Mouse (Mus musculus) hindbrain, embryonic 14.5 days (tissue): ENCODE results near the gene Arl9. TPM values are rescaled to one million over a fixed set of nuclear protein-coding genes. Genes with fewer than 3 reads are reported as not detected.

Source experiments
- ATAC-seq: fragments of 200-750 bp; cut with Nextera tagmentation; 2 replicates; pipeline ENCODE4 v1.8.0; 2017; ENCODE audit warnings: moderate number of reproducible peaks, mild to moderate bottlenecking, moderate TSS enrichment, moderate library complexity; ENCODE audit not compliant: low FRiP score
- DNase-seq: peaks from one replicate; pipeline ENCODE4 v3.0.0-alpha.2; 2015; ENCODE audit warnings: low spot score
- H3K27ac ChIP-seq: fragments of 300-500 bp; sonication (generic); 2 replicates; pipeline ENCODE4 v1.5.1; 2014; ENCODE audit warnings: mild to moderate bottlenecking, moderate library complexity
- H3K27me3 ChIP-seq: fragments of 300-500 bp; sonication (generic); 2 replicates; pipeline ENCODE4 v1.6.1; 2014; ENCODE audit warnings: mild to moderate bottlenecking, low read length, mixed read lengths; ENCODE audit not compliant: control insufficient read depth, insufficient read depth
- H3K36me3 ChIP-seq: fragments of 300-500 bp; sonication (generic); replicated peaks from 2 replicates; pipeline ENCODE4 v1.6.1; 2014; ENCODE audit not compliant: control insufficient read depth, insufficient read depth
- H3K4me1 ChIP-seq: fragments of 300-500 bp; sonication (generic); replicated peaks from 2 replicates; pipeline ENCODE4 v1.6.1; 2014; ENCODE audit warnings: antibody characterized with exemption, low read length, mixed read lengths; ENCODE audit not compliant: control insufficient read depth, insufficient read depth
- H3K4me2 ChIP-seq: fragments of 300-500 bp; sonication (generic); replicated peaks from 2 replicates; pipeline ENCODE4 v1.6.1; 2014; ENCODE audit warnings: mild to moderate bottlenecking, moderate library complexity
- H3K4me3 ChIP-seq: fragments of 300-500 bp; sonication (generic); replicated peaks from 2 replicates; pipeline ENCODE4 v1.5.1; 2014; ENCODE audit warnings: mild to moderate bottlenecking, low read length
- H3K9ac ChIP-seq: fragments of 300-500 bp; sonication (generic); 2 replicates; pipeline ENCODE4 v1.6.1; 2014
- H3K9me3 ChIP-seq: fragments of 300-500 bp; sonication (generic); 2 replicates; pipeline ENCODE4 v1.6.1; 2016; ENCODE audit warnings: low read length; ENCODE audit not compliant: control insufficient read depth
- WGBS: fragments of 180-500 bp; shearing (Covaris S2); extraction: QIAGEN DNeasy Blood & Tissue Kit; methylation state at CpG from one replicate; pipeline ENCODE4 v1.1.7; 2014; 5-methylcytosine and 5-hydroxymethylcytosine counted together
- polyA plus RNA-seq: library from polyadenylated mRNA; unstranded; fragments of >200 nt; fragmentation: Nextera tagmentation; extraction: Ambion mirVana; gene quantifications from 2 replicates; pipeline ENCODE4 v1.2.1, GENCODE M21; 2014

Gene Arl9
- polyA plus RNA-seq, 1 experiment from 2014 or later, result not detected

DNA sequence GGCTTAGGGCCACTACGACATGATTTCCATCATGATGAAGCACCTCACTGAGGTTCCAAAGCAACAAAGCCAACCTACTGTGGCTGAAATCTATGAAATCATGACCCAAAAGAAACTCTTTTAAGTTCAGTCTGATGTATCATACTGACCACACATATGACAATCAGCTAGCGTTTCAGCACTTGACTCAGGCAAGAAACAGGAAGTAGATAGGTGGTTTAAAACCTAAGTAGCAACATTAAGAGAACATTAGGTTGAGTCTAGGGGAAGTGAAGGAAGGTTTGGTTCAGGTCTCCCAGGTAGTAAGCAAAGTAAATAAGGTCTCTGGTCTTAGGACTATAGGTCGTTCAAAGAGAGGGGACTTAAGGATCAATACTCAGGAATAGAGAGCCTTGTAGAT, 30.4 kb upstream of the Arl9 start:
- peaks cover 24% of the 10 kb centered on the region for H3K36me3 ChIP-seq
- H3K4me2 ChIP-seq, result peak overlapping the region; percentile 77
- H3K9ac ChIP-seq, result no peak overlapping the region; the same call in 1 of the 2 replicates
- H3K27ac ChIP-seq, result no peak overlapping the region
- H3K4me1 ChIP-seq, result peaks cover 15% of the 10 kb centered on the region
- H3K27me3 ChIP-seq, result no peaks in the 10 kb centered on the region
- peak overlapping the region; percentile 81 for H3K4me3 ChIP-seq
- ATAC-seq (no peak), DNase-seq (no peak)
- 62% methylated on average over 3 of the region's 3 CpGs for WGBS
- no peaks in the 10 kb centered on the region for H3K9me3 ChIP-seq

DNA sequence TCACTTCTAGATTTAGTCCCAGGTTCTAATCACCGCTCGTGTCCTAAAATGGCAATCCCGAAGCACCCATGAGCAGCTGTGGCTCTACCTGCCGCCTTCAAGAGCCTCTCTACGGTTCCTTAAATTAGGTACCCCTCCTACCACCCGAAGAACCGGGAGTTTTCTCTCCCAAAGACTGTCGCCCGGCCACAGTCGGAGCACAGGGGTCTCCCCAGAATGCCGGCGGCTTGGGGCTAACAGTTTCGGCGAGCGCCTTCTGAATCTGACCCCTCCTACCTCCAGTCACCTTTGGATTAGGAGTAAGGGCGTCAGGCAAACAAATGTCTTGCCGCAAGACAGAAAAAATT, 29.7 kb upstream of the Arl9 start:
- H3K9ac ChIP-seq, result peak overlapping the region; percentile 82
- peak; percentile 51 for ATAC-seq
- WGBS, result 4% methylated on average over 17 of the region's 17 CpGs

DNA sequence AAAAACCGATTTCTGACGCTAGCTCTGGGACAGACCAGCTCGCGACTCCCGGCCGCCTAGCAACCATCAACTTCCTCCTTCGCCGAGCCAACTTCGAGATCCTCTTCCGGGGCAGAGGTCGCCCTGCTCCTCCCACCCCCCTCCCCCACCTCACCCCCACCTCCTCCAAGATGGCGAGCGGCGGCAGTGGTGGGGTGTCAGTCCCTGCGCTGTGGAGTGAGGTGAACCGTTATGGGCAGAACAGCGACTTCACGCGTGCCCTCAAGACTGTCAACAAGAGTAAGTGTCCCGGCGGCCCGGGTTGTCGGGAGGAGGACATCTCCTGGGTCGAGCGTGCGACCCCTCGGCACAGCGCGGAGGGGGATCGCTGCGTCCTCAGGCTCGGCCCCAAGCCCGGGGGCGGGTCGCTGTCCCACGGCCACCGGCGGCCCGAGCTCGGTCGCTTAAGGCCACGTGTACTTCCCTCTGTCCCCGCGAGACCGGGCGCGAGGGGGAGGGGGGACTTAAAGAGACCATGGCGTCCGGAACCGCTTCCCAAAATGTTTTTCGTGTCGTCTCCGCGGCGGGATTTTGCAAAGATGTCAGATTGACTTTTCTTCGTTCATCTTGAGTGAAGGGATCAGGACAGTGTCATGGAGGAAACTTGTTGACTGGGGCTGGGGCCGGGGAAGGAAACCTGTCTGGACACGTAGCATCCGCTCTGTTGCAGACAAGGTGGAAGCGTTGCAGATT, 29.1 kb upstream of the Arl9 start, which contains the start of gene Srp72:
Gene Srp72, plus strand, starts transcription at position 130 of the 732 bp plus-strand sequence.
- ATAC-seq, result peak; percentile 96
- under 1% methylated on average over 60 of the region's 60 CpGs for WGBS

More for the DNA sequence above, 29.7 kb upstream of the Arl9 start:
- Histone ChIP-seq H3K4me2 (peak overlapping the region; percentile 77), H3K4me1 (peaks cover 15% of the 10 kb centered on the region), H3K4me3 (peak overlapping the region; percentile 81), H3K27me3 (no peaks in the 10 kb centered on the region), H3K9me3 (no peaks in the 10 kb centered on the region), H3K27ac (no peak overlapping the region), H3K36me3 (peaks cover 25% of the 10 kb centered on the region)
- DNase-seq, result no peak

DNA sequence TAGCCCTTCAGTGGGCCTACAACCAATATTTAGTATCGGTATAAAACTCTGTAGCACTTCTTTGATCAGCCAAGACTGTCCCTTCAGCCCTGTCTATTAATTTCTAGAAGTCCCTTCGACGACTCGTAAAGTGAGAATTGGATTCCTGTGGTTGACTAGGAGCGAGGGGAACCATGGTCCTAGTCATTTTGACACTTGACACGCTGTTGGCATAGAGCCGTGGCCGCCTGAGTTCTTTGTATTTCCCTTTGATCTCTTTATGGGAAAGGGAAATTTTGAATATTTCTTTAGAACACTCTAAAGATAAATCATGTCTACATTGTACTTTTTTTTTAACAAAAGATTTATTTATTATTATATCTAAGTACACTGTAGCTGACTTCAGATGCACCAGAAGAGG, 28.1 kb upstream of the Arl9 start:
- peak overlapping the region; percentile 77 for H3K4me2 ChIP-seq
- peak overlapping the region; percentile 81 for H3K4me3 ChIP-seq
- H3K27me3 ChIP-seq, result no peaks in the 10 kb centered on the region
- ATAC-seq, result no peak
- H3K36me3 ChIP-seq, result peaks cover 28% of the 10 kb centered on the region
- no peak overlapping the region for H3K27ac ChIP-seq
- WGBS, result 91% methylated on average over 8 of the region's 8 CpGs
- no peaks in the 10 kb centered on the region for H3K9me3 ChIP-seq
- 0 out of 2 replicates have a peak overlapping the region, but pooled peaks have one; percentile 82 for H3K9ac ChIP-seq
- H3K4me1 ChIP-seq, result peaks cover 15% of the 10 kb centered on the region
- no peak for DNase-seq

More for the DNA sequence above, 29.1 kb upstream of the Arl9 start, which contains the start of gene Srp72:
- Histone ChIP-seq H3K27ac (peak within 1 kb of the TSS; percentile 87), H3K4me1 (peaks cover 15% of the 10 kb centered on the region), H3K4me3 (peak within 1 kb of the TSS; percentile 81), H3K9ac (peak within 1 kb of the TSS; percentile 82), H3K27me3 (no peaks in the 10 kb centered on the region), H3K4me2 (peak within 1 kb of the TSS; percentile 77), H3K36me3 (peaks cover 25% of the 10 kb centered on the region), H3K9me3 (no peaks in the 10 kb centered on the region)
- DNase-seq, result peak; percentile 88

DNA sequence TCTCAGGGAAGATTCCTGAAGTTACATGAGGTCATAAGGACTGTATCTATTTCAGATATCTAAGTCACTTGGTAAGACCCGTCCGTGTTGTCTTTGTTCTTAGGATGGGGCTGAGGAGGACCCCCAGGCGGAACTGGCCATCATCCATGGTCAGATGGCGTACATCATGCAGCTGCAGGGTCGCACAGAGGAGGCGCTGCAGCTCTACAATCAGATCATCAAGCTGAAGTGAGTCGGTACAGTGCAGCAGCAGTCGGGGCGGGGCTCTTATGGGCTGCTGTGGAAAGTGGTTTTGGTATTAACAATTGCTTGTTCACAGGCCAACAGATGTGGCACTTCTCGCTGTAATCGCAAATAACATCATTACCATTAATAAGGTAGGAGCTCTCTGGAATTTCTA, 19.8 kb upstream of the Arl9 start:
- no peak for ATAC-seq
- H3K36me3 ChIP-seq, result peaks cover 89% of the 10 kb centered on the region
- 95% methylated on average over 11 of the region's 11 CpGs for WGBS

DNA sequence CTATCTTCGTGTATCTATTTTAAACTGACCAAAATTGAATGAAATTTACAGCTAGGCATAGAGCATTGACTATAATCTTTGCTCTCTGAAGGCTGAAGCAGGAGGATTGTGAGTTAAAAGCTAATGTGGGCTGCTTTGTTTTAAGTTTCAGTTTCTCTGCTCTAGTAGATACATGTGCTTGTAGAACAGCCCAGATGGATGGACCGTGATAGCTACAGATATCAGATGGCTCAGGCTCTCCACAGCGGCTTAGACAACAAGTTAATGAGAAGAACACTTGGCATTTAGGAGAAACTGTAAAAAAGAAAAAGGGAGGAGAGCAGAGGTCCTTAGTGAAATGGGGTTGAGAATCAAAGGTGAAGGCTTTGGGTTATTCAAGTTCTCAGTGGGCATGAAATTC, 13.1 kb upstream of the Arl9 start:
- Histone ChIP-seq H3K4me1 (no peaks in the 10 kb centered on the region), H3K4me2 (no peak overlapping the region), H3K27ac (no peak overlapping the region), H3K36me3 (peaks cover 90% of the 10 kb centered on the region), H3K4me3 (no peak overlapping the region), H3K27me3 (no peaks in the 10 kb centered on the region), H3K9me3 (no peaks in the 10 kb centered on the region), H3K9ac (no peak overlapping the region)
- no peak for DNase-seq
- WGBS, result 95% methylated on average over 3 of the region's 3 CpGs
- ATAC-seq, result no peak

More for the DNA sequence above, 19.8 kb upstream of the Arl9 start:
- DNase-seq, result no peak
- no peak overlapping the region for H3K27ac ChIP-seq
- no peak overlapping the region for H3K9ac ChIP-seq
- no peak overlapping the region for H3K4me2 ChIP-seq
- no peak overlapping the region for H3K4me3 ChIP-seq
- no peaks in the 10 kb centered on the region for H3K9me3 ChIP-seq
- H3K4me1 ChIP-seq, result no peaks in the 10 kb centered on the region
- H3K27me3 ChIP-seq, result no peaks in the 10 kb centered on the region

DNA sequence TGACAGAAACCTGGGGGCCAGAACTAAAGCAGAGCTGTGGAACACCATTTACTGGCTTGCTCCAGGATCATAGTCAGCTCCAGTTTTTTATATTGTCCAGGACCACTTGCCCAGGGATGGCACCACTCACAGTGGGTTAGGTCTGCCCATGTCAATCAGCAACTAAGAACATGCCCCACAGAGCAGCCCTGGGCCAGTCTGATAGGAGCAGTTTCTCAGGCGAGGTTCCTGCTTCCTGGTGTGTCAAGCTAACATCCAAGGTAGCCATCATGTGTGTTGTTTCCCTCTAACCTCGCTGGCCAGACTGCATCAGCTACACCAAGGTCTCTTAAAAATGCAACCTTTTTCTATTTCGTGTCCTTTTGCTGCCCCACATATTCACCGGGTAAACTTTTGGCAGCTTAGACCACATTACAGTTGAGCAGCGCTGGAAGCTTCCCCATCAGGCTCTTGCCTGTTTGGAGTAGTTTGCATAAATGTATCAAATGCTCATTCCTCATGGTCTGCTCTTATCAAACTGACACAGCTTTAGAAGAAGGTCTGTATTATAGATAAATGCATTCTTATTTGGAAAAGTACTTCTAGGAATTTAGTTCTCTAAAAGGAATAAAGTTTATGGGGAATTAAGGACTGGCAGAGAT, 10.6 kb upstream of the Arl9 start:
- no peak overlapping the region for H3K27ac ChIP-seq
- H3K4me2 ChIP-seq, result no peak overlapping the region
- H3K36me3 ChIP-seq, result peaks cover 93% of the 10 kb centered on the region
- no peak for ATAC-seq
- H3K4me3 ChIP-seq, result no peak overlapping the region
- H3K9ac ChIP-seq, result no peak overlapping the region
- H3K9me3 ChIP-seq, result no peaks in the 10 kb centered on the region
- 95% methylated on average over 5 of the region's 5 CpGs for WGBS
- no peak for DNase-seq
- no peaks in the 10 kb centered on the region for H3K27me3 ChIP-seq
- H3K4me1 ChIP-seq, result no peaks in the 10 kb centered on the region

DNA sequence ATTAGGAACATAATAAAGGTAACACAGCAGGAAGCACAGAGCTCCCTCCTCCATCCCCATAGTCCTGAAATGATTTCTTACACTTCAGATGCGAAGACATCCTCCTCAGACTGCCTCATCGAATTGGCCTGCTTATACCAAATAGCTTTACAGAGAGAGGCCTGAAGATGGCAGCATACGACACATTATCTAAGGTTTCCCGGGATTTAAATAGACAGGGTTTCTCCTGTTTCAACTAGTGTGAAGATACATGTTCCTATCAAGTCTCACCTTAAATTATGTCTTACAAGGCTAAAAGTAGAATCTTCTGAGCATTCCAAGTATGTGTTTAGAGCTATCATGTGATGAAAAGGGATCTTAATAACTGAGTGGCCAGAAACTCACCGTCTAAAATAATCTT, 5.4 kb upstream of the Arl9 start:
- Histone ChIP-seq H3K27ac (no peak overlapping the region), H3K4me2 (no peak overlapping the region), H3K36me3 (peaks cover 69% of the 10 kb centered on the region), H3K4me1 (no peaks in the 10 kb centered on the region), H3K9ac (no peak overlapping the region), H3K4me3 (no peak overlapping the region), H3K27me3 (no peaks in the 10 kb centered on the region), H3K9me3 (no peaks in the 10 kb centered on the region)
- WGBS, result 55% methylated on average over 5 of the region's 5 CpGs
- ATAC-seq (no peak), DNase-seq (peak; percentile 83)

DNA sequence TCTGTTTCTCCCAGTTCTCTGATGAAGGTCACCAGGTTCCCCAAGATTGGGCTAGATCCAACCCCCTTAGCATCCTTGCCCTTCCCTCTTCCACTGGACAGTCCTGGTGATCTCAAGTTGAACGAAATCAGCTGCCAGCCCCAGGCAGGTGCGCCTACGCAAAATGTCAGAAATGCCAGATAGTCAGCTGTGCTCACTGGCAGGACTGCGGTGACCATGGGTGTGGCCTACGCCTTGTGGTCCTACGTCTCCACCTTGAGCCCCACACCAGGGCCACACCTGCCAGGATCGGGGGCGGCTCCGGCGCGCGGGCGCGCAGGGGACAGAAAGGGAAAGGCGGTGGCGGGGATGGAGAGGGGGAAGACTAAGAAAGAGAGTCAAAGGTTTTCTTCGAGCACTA, 2.7 kb upstream of the Arl9 start:
- ATAC-seq (no peak), DNase-seq (no peak)
- Histone ChIP-seq H3K36me3 (peaks cover 42% of the 10 kb centered on the region), H3K27me3 (no peaks in the 10 kb centered on the region), H3K4me1 (no peaks in the 10 kb centered on the region), H3K4me2 (no peak overlapping the region), H3K4me3 (no peak overlapping the region), H3K27ac (no peak overlapping the region), H3K9me3 (no peaks in the 10 kb centered on the region), H3K9ac (no peak overlapping the region)
- WGBS, result 93% methylated on average over 17 of the region's 17 CpGs
